Mouse (Mus musculus): ENCODE measurements around the gene Ppif.

Ppif gene

DNA sequence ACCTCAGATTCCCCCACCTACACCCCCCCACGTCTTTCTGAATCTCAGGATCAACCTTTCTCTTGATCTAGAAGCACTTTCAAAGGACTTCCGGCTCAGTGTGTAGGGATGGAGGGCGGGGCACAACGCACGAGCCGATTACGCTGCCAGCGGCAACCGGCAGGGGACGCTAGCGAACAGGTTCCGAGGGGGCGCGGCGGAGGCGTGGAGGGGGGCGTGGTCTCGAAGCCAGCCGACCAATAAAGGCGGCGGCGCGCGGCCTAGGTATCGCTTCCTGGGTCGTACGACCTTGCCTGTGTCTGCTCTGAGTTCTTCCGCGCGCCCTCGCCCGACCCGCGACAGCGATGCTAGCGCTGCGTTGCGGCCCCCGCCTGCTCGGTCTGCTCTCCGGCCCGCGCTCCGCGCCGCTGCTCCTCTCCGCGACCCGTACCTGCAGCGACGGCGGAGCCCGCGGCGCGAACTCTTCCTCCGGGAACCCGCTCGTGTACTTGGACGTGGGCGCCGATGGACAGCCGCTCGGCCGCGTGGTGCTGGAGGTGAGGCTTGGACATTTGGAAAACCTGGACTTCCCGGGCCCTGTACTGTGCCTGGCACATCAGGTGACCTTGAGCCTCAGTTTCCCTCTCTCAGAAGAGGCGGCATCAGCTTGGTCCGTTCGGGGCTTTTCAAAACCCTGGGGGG lies at the start of gene Ppif:
Gene Ppif, plus strand, starts transcription at position 267 of the 681 bp plus-strand sequence.
- peak; percentile 84 for DNase-seq (ENCODE audit: low read depth, low spot score)

DNA sequence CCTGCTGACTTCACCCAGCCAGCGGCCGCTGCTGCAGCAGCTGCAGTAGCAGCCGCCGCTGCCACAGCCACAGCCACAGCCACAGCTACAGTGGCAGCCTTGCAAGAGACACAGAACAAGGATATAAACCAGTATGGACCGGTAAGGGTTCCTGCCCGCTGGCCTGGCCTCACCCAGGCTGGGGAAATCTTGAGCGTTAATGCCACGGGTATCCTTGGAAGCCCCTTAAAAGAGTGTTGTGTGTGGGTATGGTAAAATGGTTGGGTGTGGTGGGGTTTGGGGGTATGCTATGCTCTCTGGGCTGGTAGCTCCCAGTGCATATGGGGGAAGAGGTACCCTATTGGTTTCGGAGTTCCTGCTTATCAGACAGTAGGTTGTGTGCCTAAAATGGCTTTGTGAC lies 48.2 kb upstream of the Ppif start:
- no peak for DNase-seq (ENCODE audit: low read depth, low spot score)

DNA sequence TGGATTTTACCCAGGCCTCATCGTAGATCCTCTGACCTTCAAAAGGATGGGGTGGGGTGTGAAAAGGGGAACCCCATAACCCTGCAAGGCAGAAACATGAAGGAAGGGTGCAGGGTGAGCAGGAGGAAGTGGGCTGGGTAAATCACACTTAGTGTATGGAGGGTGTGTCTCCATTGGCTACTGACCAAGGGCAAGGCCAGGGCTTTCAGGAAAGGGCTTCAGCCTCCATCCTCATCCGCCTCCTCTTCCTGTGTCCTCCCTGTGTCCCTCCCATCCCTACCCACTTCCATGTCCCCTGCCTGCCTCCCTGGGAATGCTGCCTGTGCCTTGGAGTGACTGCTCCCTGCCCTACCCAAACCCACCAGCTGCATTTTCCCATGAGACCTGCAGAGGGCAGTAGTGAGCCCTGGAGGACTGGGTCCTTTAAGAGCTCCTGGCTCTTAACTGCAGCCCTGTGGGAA lies 47.8 kb upstream of the Ppif start:
- peak; percentile 57 for DNase-seq (ENCODE audit: low read depth, low spot score)

- no peak for DNase-seq (ENCODE audit: low read depth, low spot score)
Observed at GRCm38 (mm10) chr14:25651131-25651530, 42.8 kb upstream of the Ppif start.

DNA sequence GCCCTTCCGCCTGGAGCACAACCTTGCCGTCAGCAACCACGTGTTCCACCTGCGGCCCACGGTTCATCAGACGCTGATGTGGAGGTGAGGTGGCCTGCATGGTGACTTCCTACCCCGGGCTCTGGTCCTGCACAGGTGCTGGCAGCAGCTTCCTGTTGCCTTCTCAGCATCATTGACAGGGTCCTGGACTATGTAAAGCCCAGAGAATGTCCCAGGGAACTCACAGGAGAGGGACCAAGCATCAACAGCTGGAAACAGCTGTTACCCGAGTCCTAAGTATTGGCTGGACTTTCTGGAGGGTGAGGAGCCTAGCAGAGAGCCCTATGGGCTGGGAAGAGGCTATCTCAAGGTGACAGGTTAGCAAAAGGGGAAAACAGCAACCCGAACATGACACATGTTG lies 42.0 kb upstream of the Ppif start:
- DNase-seq (ENCODE audit: low read depth, low spot score): no peak

- DNase-seq (ENCODE audit: low read depth, low spot score): no peak
Observed at GRCm38 (mm10) chr14:25654401-25655197, 39.4 kb upstream of the Ppif start.

DNA sequence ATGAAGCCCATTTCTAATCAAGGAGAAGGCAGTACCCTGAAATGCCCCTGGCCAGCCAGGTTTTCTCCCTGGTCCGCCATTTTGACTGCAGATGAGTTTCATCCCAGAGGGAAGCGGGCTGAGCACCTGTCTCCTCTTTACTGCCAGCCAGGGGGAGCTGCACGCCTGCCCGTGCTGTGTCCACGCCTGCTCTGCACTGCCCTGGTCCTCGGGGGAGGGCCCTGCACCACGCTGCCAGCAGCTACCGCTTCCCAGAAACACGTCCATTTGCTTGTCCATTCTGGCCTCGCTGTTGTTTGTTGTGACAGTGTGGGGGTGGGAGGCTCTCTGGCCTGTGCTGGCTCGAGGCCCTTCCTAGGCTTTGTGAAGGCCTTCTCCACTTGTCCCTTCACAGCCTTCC lies 33.3 kb upstream of the Ppif start:
- no peak for DNase-seq (ENCODE audit: low read depth, low spot score)

DNA sequence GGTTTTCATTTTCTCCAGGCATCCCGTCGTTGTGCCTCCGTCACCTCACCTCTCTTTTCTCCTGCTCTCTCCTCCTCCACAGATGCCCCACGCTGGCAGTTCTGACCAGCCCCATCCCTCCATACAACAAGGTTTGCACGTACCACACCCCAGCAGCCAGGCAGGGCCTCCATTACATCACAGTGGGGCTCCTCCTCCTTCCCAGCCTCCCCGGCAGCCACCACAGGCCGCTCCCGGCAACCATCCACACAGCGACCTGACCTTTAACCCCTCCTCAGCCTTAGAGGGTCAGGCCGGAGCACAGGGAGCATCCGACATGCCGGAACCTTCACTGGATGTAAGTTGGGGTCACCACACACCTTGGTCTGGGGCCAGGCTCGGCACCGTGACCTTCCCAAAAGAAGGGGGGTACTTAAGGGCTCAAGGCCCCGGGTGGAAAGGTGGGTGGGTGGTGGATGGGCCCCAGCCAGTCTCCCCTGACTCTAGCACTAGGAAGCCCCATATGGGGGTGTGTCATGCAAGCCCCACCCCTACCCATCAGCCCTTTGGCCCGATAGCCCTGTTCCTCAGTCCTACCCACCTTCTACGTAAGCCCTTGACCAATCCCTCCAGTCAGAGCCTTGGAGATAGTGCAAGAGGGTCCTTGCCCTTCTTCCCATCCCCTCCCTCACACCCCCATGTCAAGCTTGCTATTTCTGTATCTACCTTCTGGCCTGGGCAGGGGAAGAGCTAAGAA lies 32.6 kb upstream of the Ppif start:
- DNase-seq (ENCODE audit: low read depth, low spot score): no peak

- no peak for DNase-seq (ENCODE audit: low read depth, low spot score)
Observed at GRCm38 (mm10) chr14:25663649-25664309, 30.2 kb upstream of the Ppif start.

GRCm38 (mm10) chr14:25664310-25664695 lies 29.7 kb upstream of the Ppif start:
- no peak for DNase-seq (ENCODE audit: low read depth, low spot score)

GRCm38 (mm10) chr14:25665314-25665970 lies 28.5 kb upstream of the Ppif start:
- no peak for DNase-seq (ENCODE audit: low read depth, low spot score)

- peak; percentile 43 for DNase-seq (ENCODE audit: low read depth, low spot score)
Observed at GRCm38 (mm10) chr14:25666668-25667376, 27.1 kb upstream of the Ppif start.

DNA sequence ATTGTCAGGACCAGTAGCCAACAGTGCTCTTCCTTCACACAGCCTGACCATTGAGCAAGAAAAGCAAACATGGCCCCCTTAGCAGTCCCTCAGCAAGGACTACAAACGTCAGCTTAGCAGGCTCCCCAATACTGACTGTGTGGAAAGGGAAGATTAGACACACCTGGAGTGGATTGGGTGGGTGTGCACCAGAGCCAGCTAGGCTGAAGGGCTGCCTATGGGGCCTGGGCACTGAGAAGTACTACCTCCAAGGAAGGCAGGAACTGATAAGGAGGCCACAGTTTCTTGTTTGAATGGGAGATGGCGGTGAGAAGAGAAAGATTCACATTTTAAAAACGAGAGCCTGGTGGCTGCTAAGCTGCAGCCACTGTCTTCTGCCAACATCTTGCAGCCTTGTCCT lies 26.4 kb upstream of the Ppif start:
- DNase-seq (ENCODE audit: low read depth, low spot score): no peak

DNA sequence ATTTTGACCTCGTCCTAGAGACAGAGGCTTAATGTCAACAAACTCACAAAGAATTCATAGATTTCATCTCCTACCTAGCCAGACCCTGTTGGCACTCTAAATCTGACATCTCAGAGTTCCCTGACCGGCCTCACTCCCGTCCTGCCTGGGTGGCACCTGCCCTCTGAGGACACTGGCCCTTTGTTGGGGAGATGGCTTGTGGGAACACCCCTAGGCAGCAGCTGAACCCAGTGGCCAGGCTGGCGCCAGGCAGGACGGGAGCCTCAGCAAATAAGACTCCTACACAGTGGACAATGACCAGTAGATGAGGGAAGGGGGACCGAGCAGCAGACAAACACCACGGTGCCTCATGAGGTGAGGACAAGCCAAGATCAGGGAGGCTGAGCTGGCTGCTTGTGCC lies 14.3 kb upstream of the Ppif start:
- no peak for DNase-seq (ENCODE audit: low read depth, low spot score)

GRCm38 (mm10) chr14:25682020-25682419 lies 11.9 kb upstream of the Ppif start:
- peak; percentile 52 for DNase-seq (ENCODE audit: low read depth, low spot score)

- DNase-seq (ENCODE audit: low read depth, low spot score): no peak
Observed at GRCm38 (mm10) chr14:25686216-25686945, 7.6 kb upstream of the Ppif start.

GRCm38 (mm10) chr14:25686983-25687901 lies 6.7 kb upstream of the Ppif start:
- no peak for DNase-seq (ENCODE audit: low read depth, low spot score)

GRCm38 (mm10) chr14:25693271-25693887 lies 575 bp upstream of the Ppif start:
- DNase-seq (ENCODE audit: low read depth, low spot score): no peak

- no peak for DNase-seq (ENCODE audit: low read depth, low spot score)
Observed at GRCm38 (mm10) chr14:25694569-25694897, 579 bp downstream of the Ppif start.
